Mouse (Mus musculus): ENCODE measurements around the gene Grid2ip.

Gene Grid2ip

DNA sequence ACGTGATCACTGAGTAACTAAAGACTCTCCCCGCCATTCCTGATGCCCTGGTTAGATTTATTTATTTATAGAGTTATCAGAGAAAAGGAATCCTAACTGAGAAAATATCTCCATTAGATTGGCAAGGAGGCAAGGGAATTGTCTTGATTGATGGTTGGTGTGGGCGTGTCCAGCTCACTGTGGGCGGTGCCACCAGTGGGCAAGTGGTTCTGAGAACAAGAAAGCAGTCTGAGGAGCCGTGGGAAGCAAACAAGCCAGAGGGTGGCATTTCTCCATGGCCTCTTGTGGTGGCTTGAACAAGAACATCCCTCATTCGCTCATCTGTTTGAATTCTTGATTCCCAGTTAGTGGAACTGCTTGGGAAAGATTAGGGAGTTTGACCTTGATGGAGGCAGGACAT lies 17.5 kb upstream of the Grid2ip start:
- TF ChIP-seq GATA4 (IDR thresholded peaks at IDR 0.05; ENCODE audit: insufficient replicate concordance, low read length) = no peak

DNA sequence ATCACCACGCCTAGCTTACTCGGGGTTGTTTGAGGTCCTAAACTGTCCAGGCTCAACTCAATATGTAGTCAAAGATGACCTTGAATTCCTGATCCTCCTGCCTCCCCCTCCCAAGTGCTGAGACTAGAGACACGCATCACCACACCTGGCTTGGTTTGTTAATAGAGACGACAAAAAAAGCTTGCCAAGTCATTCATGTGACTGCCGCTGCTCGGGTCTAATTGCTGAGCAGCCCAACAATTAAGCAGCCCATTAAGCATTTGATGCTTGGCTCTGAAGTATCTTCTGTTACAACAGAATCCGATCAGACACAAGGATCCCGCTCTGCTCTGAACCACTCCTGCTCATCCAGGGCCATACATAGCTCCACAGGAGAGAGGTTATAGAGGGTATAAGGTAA lies 10.8 kb upstream of the Grid2ip start:
- no peak for TF ChIP-seq GATA4 (IDR thresholded peaks at IDR 0.05; ENCODE audit: insufficient replicate concordance, low read length)

DNA sequence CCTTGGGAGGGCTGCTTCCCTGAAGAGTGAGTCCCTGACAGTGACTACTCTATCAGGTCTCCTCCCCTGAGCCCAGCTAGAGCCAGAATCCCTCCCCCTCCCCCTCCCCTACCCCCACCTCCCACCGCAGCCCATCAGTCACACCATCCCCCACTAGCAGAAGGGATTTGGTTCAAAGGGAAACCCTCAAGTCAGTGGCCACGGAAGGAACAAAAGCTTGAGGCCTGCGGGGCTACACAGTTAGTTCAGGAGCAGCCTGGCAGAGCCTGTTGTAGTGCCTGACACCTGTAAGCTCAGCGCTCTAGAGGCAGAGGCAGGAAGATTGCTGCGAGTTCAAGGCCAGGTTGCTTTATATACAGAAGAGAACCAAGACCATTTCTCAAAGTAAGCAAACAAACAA lies 1.1 kb upstream of the Grid2ip start:
- TF ChIP-seq GATA4 (IDR thresholded peaks at IDR 0.05; ENCODE audit: insufficient replicate concordance, low read length) = no peak

DNA sequence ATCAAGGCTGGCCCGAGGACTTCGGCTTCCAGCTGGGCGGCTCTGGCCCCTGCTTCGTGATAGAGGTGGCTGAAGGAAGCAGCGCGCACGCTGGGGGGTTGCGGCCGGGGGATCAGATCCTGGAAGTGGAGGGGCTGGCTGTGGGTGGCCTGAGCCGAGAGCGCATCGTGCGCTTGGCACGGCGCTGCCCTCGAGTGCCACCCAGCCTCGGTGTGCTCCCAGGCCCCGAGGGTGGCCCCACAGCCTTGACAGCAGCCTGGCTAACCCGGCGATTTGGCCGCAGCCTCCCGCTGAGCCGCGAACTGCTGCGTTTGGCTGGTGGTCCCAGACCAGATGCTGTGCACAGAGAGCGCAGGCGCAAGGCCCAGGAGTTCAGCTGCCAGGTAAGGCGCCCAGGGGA lies 426 bp downstream of the Grid2ip start:
- TF ChIP-seq GATA4 (IDR thresholded peaks at IDR 0.05; ENCODE audit: insufficient replicate concordance, low read length) = no peak

DNA sequence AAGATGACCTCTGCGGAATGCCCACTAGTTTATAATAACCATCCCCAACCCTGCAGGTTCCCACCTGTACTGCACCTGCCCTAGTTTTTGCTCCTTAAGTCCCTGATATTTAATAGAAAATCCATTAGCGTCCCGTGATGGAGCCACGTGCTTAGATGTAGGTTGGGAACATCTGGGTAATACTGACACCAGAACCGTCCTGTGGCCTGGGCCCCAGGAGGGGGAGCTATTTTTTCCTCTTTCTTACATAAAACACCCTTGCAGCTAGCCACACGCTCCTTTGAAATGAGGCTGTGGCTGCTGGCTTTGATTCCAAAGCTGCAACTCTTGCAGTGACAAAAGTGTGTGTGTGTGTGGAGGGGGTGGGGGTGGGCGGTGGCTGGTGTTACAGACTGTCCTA lies 2.1 kb downstream of the Grid2ip start:
- TF ChIP-seq GATA4 (IDR thresholded peaks at IDR 0.05; ENCODE audit: insufficient replicate concordance, low read length) = no peak

DNA sequence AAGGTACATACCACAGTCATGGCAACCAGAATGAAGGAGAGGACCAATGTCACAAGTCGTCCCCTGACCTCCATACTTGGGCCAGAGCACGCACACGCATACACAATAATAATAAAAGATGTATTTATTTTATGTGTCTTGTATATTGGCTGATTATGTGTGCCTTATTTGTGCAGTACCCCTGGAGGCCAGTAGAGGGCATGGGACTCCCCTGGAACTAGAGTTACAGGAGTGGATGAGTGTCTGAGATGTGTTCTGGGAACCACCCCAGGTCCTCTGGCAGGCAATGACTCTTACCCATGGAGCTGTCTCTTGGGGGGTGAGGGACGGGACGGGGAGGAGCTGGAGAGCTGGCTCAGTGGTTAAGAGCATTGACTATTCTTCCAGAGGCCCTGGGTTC lies 2.9 kb downstream of the Grid2ip start:
- TF ChIP-seq GATA4 (IDR thresholded peaks at IDR 0.05; ENCODE audit: insufficient replicate concordance, low read length) = no peak

DNA sequence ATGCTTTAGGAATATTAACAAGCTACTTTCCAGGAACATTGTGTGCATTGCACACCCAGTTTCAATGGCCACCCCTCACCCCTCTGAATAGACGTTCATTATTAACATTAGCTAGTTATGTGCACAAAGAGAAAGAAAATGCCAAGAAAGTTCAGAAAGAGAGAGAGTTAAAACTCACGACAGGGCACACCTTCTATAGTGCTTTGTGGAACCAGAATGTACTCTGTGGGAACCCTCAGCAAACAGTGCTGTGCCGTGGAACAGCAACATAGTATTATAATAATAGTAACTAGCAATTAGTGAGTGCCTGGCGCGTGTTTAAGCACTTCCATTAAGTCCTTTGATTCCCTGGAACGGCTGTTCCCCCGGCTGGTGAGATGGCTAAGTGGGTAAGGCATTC lies 4.3 kb downstream of the Grid2ip start:
- no peak for TF ChIP-seq GATA4 (IDR thresholded peaks at IDR 0.05; ENCODE audit: insufficient replicate concordance, low read length)

DNA sequence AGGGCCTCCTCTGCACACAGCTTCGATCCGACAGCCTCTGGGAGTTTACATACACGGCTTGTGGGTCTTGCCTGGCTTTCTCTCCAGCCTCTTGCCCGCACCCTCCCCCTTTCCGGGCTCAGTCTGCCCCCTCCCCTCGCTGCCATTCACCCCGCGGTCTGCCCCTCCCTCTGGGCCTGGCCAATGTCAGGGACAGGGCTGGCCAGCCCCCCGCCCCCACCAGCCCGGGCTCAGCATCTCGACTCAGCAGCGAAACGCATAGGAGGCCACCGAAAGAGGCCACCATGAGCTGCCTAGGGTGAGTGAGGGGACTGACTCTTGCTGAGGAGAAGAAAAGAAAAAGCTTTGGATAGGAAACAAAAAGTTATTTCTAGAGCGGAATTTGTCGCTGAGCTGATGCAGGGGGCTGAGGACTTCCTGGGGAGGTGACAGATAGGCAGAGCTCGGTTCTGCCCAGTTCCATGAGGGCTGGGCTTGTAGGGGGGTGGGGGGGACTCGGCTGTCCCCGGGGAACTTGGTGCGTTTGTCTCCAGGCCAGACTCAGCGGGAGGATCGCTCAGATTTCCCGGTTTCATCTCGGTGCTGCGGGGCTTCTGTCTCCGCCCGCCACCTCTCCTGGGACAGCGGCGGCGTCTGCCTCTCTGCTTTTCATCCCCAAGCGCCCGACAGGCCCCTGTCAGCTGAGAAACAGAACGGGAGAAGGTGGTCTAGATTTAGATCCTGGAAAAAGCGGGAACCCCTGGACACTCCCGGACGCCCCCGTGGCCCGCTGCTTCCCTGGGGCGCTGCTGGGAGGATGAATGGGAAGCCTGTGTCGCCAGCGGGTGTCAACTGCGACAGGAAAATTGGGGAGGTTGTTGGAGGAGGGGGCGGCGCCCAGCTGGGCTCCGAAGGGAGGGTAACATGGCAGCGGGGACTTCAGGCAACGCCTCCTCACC lies 6.8 kb downstream of the Grid2ip start:
- no peak for TF ChIP-seq GATA4 (IDR thresholded peaks at IDR 0.05; ENCODE audit: insufficient replicate concordance, low read length)

DNA sequence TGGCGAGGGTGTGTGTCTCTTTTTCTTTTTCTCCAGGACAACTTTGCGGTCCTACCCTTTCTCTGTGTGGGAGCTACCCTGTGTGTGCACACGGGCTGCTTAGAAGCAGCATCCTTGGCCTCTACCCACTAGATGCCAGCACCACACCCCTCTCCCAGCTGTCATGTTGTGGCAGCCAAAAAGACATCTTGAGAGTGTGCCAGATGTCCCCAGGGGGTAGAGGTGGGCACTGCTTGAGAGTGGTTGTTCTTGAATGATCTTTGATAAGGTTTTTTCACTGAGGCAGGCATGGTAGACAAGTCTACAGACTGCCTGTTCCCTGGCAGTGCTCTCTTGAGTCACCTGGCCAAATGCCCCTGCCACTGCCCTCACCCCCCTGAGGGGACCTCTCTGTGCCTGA lies 10.8 kb downstream of the Grid2ip start:
- no peak for TF ChIP-seq GATA4 (IDR thresholded peaks at IDR 0.05; ENCODE audit: insufficient replicate concordance, low read length)

DNA sequence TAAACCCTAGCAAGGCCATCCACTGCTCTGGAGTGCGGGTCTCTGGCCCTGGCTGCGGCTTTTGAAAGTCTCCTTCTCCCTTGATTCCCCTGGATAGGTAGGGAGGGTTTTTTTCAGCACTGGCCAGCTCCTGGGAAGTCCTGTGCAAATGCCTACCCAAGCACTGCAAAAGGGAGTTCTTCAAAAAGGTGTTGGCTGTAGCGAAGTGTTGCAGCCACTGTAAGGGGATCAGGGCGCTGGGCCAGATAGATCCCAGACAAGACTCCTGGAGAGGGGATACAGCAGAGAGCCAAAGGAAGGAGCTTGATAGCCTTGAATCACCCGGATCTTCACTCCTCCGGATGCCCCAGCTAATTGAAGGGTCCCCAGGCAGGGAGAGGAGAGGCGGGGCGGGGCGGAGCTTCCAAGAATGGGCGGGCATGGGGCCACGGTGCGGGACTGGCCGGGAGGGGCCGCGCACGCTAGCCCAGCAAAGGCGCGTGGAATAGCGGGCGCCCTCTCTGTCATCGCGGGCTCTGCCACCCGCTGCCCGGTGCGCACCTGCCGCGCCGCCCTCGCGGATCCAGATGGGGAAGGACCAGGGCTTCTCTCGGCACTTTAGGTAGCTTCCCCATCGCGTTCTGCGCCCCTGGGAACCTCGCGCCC lies 12.6 kb downstream of the Grid2ip start:
- no peak for TF ChIP-seq GATA4 (IDR thresholded peaks at IDR 0.05; ENCODE audit: insufficient replicate concordance, low read length)

DNA sequence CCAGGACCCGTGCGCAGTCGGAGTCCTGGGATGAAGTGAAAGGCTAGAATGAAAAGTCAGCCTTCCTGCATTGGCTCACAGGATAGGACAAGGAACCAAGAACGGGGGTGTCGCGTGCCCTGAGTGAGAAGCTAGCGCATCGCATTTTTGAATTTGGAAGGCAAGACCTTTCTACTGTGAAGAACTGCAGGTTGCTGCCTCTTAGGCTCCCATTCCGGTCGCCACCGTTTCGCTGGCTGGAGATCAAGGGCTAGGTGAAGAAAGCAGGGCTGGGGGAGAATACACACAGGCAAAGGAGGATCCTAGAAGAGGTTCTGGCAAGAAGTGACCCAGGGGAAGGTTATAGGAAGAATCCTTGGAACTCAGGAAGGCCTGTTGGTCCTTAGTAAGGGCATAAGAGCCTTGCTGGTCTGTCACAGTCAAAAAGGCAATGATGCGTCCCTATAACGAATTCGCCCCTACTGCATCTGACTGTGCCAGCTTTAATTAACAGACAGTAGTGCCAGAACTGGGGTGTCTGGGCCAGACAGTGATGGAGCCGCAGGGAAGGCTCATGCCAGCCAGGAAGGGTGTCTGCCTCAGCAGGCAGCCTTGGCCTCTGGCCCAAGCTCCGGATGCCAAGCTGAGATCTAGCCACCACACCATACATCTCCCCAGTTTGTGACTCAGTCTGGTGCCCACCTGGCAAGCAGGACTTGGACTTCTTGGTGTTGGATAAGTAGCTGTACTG lies 13.4 kb downstream of the Grid2ip start:
- TF ChIP-seq GATA4 (IDR thresholded peaks at IDR 0.05; ENCODE audit: insufficient replicate concordance, low read length) = no peak

DNA sequence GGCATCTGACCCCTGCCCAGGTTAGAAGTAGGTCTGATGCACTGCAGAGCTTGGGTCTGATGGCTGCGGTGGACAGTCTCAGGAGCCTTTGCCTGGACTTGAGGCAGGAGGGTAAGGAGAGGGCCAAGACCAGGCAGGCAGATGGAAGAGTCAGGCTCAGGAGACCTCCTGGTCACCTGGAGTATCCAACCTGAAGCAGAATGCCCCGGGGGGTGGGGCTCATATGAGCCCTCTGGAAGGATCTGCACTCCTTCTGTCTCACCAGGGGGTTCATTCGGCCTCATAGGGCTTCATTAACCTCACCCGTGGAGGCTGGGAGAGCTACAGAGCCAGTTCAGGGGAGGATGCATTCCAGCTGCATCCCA lies 14.0 kb downstream of the Grid2ip start:
- TF ChIP-seq GATA4 (IDR thresholded peaks at IDR 0.05; ENCODE audit: insufficient replicate concordance, low read length) = no peak

DNA sequence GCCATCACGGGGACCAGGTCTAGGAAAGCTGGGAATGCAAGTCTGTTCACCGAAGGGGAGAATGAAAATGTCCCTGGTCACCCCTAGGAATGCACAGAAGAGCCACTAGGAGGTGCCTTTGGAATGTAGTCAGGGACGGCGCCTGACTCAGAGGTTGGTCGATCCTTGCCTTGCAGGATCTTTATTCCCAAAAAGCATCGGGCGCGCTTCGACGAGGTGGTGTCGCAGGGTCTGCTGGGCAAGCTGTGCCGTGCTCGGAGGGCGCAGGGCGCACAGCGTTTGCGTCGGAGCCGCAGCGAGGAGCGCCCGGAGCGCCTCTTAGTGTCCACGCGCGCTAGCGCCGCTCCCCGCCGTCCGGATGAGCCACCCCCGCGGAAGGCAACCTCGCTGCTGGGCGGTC lies 15.7 kb downstream of the Grid2ip start:
- no peak for TF ChIP-seq GATA4 (IDR thresholded peaks at IDR 0.05; ENCODE audit: insufficient replicate concordance, low read length)

DNA sequence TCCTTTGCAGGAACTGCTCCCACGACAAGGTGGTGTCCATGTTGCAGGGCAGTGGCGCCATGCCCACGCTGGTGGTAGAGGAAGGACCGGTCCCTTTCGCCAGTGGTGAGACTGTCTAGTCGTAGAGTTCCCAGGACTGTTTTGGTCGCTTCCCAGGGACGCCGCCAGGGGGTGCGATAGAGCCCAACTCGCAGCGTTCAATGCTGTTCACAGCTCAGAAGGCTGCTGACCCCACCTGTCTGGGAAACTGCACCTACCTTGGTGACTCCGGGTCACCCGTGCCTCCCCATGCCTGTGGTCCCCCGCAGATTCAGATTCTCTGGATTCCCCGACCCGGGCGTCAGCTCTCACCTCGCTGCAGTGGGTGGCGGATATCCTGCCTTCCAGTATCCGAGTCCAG lies 18.1 kb downstream of the Grid2ip start:
- TF ChIP-seq GATA4 (IDR thresholded peaks at IDR 0.05; ENCODE audit: insufficient replicate concordance, low read length) = no peak

DNA sequence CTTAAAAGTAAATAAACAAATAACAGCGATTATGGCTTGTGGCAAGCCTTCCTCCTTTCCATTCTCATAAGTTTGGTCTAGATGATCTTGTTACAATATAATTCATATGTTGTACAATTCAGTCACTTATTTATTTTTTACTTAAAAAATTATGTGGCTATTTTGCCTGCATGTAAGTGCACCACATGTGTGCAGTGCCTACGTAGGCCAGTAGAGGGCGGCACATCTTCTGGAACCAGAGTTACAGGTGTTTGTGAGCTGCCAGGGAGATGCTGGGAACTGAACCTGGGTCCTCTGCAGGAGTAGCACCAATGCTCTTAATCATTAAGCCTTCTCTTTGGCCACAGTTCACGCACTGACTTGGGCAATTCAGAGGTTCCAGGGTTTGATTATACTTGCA lies 19.0 kb downstream of the Grid2ip start:
- no peak for TF ChIP-seq GATA4 (IDR thresholded peaks at IDR 0.05; ENCODE audit: insufficient replicate concordance, low read length)

Measured in liver, adult (tissue).